ENCODE assay signal across 10 mouse cellular contexts in the genomic region with DNA sequence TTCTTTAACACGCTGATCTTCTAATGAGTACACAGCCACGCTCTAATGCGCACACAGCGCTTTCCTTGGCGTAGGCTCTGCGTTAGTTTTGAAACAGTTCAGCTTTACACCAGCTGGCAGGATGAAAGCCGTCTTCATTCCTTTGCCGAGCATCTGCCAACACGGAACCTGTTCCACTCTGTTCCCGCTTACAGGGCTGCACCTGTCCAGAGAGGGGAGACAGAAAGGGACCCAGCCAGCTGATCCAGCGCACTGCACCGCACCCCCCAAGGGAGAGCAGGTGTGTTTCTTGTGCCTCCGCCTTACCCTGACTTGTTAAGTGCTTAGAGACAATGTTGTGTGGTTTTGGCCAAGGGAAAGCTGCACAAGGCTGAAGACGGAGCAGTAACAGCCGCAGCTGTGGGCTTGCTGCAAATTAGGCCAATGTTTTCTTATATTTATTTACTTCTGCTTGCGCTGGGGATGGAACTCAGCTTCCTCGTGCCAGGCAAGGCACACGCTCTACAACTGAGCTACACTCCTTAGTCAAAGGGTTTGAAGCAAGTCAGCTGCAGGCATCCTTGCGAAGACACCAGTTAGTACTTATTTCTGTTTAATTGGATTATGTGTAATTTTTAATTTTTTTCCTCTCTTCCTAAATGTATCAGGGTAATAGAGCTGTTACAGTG. TPM values are rescaled to one million over a fixed set of nuclear protein-coding genes. Genes with fewer than 3 reads are reported as not detected.
DNase-seq lines count a peak whose midpoint lies in the region; ATAC-seq and TF ChIP-seq lines count a peak whose summit lies in the region.
"Had no signal": no experiment of that assay in that cellular context is flagged by ENCODE, and none has a peak within 500 bp of the region (broad histone marks: within the 10 kb centered on the region; RNA-seq: fewer than 3 reads in every experiment).

No protein-coding gene starts in this region.

- H3K27me3 ChIP-seq in limb, embryonic 13.5 days, result no peaks in the 10 kb centered on the region
- no peaks in the 10 kb centered on the region for H3K27me3 ChIP-seq in limb, embryonic 10.5 days (ENCODE audit: low read depth, poor library complexity, severe bottlenecking)
- H3K27me3 ChIP-seq in lung, postnatal 0 days (replicated peaks; ENCODE audit: insufficient read depth, low read length), result no peaks in the 10 kb centered on the region
- H3K27me3 ChIP-seq: heart, embryonic 13.5 days; neural tube, embryonic 12.5 days had no signal

- no peak for TF ChIP-seq CTCF in lung, postnatal 0 days (IDR thresholded peaks at IDR 0.05)

- no peak overlapping the region for H3K9ac ChIP-seq in limb, embryonic 13.5 days
- no peak overlapping the region for H3K9ac ChIP-seq in lung, postnatal 0 days (replicated peaks; ENCODE audit: low read depth)
- H3K9ac ChIP-seq: heart, embryonic 13.5 days; neural tube, embryonic 12.5 days had no signal

- no peaks in the 10 kb centered on the region for H3K36me3 ChIP-seq in limb, embryonic 13.5 days
- no peaks in the 10 kb centered on the region for H3K36me3 ChIP-seq in limb, embryonic 10.5 days
- no peaks in the 10 kb centered on the region for H3K36me3 ChIP-seq in lung, postnatal 0 days (ENCODE audit: insufficient read depth, low read length)
- H3K36me3 ChIP-seq: heart, embryonic 13.5 days; neural tube, embryonic 12.5 days had no signal

- H3K27ac ChIP-seq in limb, embryonic 13.5 days, result no peak overlapping the region
- H3K27ac ChIP-seq in limb, embryonic 10.5 days, result no peak overlapping the region
- no peak overlapping the region for H3K27ac ChIP-seq in lung, postnatal 0 days (ENCODE audit: low read length)
- H3K27ac ChIP-seq: heart, embryonic 13.5 days; neural tube, embryonic 12.5 days had no signal

- no peak for DNase-seq in limb, embryonic 10.5 days (ENCODE audit: low spot score)
- peak; percentile 17 to 19 for DNase-seq in frontal cortex, postnatal 14 days (ENCODE audit: low spot score in 2 of 2)
- DNase-seq in kidney, postnatal 10 days, result peak; percentile 24
- peak; percentile 36 for DNase-seq in lung, postnatal 0 days (ENCODE audit: low spot score)
- peak; percentile 67 for DNase-seq in thymus, postnatal 4 days
- DNase-seq in ovary, postnatal 10 days (ENCODE audit: low spot score), result no peak
- no peak for DNase-seq in embryo, embryonic 9.5 days (ENCODE audit: extremely low spot score)

- WGBS in limb, embryonic 13.5 days, result 68% methylated on average over 19 of the region's 19 CpGs
- WGBS in limb, embryonic 10.5 days, result 80% methylated on average over 19 of the region's 19 CpGs
- 47% methylated on average over 19 of the region's 19 CpGs for WGBS in lung, postnatal 0 days

- peak; percentile 72 for ATAC-seq in limb, embryonic 13.5 days (ENCODE audit: low FRiP score, low read depth)
- ATAC-seq in lung, postnatal 0 days, result 0 out of 2 replicates have a peak, but pooled peaks have one; percentile 5

- no peak for TF ChIP-seq EP300 in lung, postnatal 0 days (IDR thresholded peaks at IDR 0.05)

- no peaks in the 10 kb centered on the region for H3K9me3 ChIP-seq in limb, embryonic 13.5 days
- H3K9me3 ChIP-seq in limb, embryonic 10.5 days (replicated peaks), result no peaks in the 10 kb centered on the region
- H3K9me3 ChIP-seq in lung, postnatal 0 days (ENCODE audit: low read length), result no peaks in the 10 kb centered on the region
- H3K9me3 ChIP-seq: heart, embryonic 13.5 days; neural tube, embryonic 12.5 days had no signal

- no peak overlapping the region for H3K4me2 ChIP-seq in limb, embryonic 13.5 days (replicated peaks)
- 0 out of 2 replicates have a peak overlapping the region, but pooled peaks have one; percentile 17 for H3K4me2 ChIP-seq in lung, postnatal 0 days (replicated peaks; ENCODE audit: low read depth, low read length)
- H3K4me2 ChIP-seq: neural tube, embryonic 12.5 days had no signal

- no peak overlapping the region for H3K4me3 ChIP-seq in limb, embryonic 13.5 days
- H3K4me3 ChIP-seq in limb, embryonic 10.5 days, result no peak overlapping the region
- H3K4me3 ChIP-seq in lung, postnatal 0 days (ENCODE audit: low read depth, low read length), result no peak overlapping the region
- H3K4me3 ChIP-seq: neural tube, embryonic 12.5 days had no signal

- H3K4me1 ChIP-seq in limb, embryonic 13.5 days, result 0 out of 2 replicates have a peak, but pooled peaks cover 4% of the 10 kb centered on the region
- 0 out of 2 replicates have a peak, but pooled peaks cover 3% of the 10 kb centered on the region for H3K4me1 ChIP-seq in limb, embryonic 10.5 days
- no peaks in the 10 kb centered on the region for H3K4me1 ChIP-seq in lung, postnatal 0 days (ENCODE audit: insufficient read depth, low read depth, low read length)
- H3K4me1 ChIP-seq: neural tube, embryonic 12.5 days had no signal

RNA-seq across cellular contexts. Expression of a gene that starts 36.8 kb away (rescaled TPM):
- polyA plus RNA-seq in limb, embryonic 13.5 days (2015; fragmentation: Nextera tagmentation; extraction: Ambion mirVana), result 18.9 and 19.6 TPM in 2 replicates
- polyA plus RNA-seq in limb, embryonic 10.5 days (2016; fragmentation: Nextera tagmentation; extraction: Ambion mirVana), result 15.6 and 15.8 TPM in 2 replicates
- polyA plus RNA-seq in lung, postnatal 0 days (2015; fragmentation: Nextera tagmentation; extraction: Ambion mirVana), result 10.7 and 11.3 TPM in 2 replicates

Comparison
In these comparisons a context has a peak if more than half of its experiments do, and no peak if none do; other contexts are left out.
1. DNase-seq: peak in frontal cortex, postnatal 14 days (2 of 2), kidney, postnatal 10 days (single experiment), lung, postnatal 0 days (single experiment) and thymus, postnatal 4 days (single experiment); none in limb, embryonic 10.5 days (single experiment), ovary, postnatal 10 days (single experiment) and embryo, embryonic 9.5 days (single experiment).